Mouse (Mus musculus): Measurements from ENCODE around the gene Prx.

Prx gene

DNA sequence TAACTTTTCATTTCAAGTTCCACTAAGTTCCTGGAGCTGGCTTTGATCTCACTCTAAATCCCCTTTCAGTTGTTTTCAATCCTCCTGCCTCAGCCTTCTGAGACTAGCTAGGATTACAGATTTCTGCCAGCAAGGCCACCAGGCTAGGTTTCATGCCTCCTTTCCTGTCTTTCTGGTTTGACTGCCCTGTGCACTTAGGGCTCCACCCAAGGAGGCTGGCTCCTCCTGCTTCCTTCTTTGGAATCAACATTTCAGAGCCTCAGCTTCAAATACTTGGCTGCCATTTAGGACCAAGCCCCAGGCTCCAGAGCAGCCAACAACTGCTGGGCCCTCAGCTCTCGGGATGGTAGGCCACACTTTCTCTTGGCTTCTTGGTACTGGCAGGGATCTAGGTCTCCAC is 21.5 kb downstream of the Prx start:
- no peak for DNase-seq (ENCODE audit: extremely low read depth, low read depth)

DNA sequence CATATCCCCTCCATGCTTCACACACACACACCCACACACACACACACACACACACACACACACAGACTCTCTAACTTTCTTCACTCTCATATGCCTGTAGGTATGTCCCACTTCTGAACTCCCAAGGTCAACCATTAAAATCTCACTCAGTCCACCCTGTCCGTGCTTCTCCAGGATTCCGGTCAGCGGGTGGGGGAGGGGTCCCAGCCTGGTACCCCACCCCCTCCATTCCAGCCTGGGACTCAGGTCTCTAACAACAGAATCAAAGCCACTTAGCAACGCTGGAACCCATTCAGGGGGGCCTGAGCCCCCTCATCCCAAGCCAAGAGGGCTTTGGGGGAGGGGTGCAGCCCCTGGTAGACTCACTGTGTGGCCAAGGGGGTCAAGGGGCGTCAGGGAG is 23.8 kb downstream of the Prx start, which contains the start of gene Hipk4:
TSS of gene Hipk4 (plus strand) at position 301 of the 400 bp plus-strand sequence.
- DNase-seq (ENCODE audit: extremely low read depth, low read depth): no peak

DNA sequence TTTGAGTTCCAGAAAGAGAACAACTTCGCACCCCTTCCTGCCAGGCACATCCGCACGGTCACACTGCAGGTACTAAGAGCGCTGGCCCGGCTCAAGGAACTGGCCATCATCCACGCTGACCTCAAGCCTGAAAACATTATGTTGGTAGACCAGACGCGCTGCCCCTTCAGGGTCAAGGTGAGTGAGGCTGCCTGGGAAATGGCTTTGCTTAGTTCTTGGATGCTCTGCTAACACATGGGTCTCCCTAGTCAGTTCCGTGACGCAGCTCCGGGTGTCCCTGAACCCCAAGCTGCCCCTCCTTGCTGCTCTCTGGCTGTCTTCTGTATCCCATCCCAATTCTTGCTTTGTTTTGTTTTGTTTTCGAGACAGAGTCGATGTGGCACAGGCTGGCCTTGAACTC is 24.7 kb downstream of the Prx start:
- no peak for DNase-seq (ENCODE audit: extremely low read depth, low read depth)

DNA sequence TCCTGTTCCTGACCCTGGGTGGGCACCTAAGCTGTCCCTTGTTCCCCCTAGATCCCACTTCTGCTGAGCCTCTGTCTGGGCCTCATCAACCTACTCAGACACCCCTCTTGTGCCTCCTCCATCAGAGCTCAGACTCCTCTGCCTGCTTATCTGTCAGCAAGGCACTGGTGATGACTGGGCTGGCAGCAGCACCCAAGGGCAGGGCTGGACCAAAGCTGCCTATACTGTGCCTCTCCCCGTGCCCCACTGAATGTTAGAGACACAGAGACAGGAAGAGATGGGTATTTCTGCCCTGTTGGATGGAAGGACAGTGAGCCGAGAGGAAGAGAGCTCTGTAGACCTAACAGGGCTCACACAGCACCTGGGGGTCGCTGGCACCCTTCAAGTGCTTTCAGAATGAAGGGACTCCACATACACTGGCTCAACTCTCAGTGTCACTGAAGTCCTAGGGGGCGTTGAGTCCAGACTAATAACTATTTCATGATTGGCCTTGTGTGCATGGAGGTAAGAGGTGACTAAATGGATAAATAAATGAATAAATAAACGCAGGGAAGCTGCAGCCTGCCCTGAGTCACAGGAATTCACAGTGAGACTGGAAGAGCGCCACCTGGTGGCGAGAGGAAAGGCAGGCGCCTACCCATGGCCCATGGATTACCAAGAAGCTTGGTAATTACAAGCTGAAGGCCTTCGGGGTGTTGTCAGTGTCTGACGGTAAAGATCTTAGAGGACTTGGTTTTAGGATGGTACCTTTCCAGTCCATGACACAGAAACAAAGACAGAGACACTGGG is 27.1 kb downstream of the Prx start:
- DNase-seq (ENCODE audit: extremely low read depth, low read depth): peak; percentile 60

DNA sequence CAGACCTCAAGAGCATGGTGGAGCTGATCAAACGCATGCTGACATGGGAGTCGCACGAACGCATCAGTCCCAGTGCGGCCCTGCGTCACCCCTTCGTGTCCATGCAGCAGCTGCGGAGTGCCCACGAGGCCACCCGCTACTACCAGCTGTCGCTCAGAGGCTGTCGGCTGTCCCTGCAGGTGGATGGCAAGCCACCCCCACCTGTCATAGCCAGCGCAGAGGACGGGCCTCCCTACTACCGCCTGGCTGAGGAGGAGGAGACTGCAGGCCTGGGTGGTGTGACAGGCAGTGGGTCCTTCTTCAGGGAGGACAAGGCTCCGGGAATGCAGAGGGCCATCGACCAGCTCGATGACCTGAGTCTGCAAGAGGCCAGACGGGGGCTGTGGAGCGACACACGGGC is 29.9 kb downstream of the Prx start:
- DNase-seq (ENCODE audit: extremely low read depth, low read depth): no peak

DNA sequence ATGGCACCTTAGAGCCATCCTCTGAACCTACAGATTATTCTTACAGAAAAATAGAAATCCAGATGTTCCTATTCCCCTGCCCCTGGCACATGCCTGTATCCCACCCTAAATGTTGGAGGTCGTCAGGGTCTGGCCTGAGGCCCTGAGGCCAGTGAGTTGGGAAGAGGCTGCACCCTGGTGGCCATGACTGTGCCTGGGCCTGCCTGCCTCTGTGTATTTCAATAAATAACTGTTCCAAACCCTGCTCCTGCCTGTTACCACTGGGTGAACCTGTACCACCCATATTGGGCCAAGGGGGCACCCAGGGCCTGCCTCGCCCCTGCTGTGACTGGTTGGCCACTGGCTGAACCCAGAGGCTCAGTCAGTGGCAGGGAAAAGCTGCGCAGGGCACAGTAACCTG is 31.8 kb downstream of the Prx start:
- DNase-seq (ENCODE audit: extremely low read depth, low read depth): no peak

DNA sequence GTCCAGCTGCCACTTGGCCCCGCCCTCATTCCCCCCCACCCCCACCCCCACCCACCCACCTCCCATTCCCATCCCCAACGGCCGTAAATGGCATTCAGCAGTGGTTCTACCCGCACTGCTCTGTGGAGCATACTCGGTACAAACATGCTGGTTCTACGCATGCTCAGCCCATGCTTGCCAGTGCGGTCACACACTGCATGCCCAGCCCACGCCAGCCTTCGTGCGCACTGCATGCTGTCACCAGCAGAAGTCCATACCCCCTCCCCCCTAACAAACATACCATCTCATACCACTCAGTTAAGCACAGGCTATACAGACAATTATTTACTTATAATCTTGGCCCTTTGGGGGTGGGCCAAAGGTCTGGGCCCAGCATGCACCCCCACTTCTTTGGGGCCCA is 32.6 kb downstream of the Prx start:
- no peak for DNase-seq (ENCODE audit: extremely low read depth, low read depth)

DNA sequence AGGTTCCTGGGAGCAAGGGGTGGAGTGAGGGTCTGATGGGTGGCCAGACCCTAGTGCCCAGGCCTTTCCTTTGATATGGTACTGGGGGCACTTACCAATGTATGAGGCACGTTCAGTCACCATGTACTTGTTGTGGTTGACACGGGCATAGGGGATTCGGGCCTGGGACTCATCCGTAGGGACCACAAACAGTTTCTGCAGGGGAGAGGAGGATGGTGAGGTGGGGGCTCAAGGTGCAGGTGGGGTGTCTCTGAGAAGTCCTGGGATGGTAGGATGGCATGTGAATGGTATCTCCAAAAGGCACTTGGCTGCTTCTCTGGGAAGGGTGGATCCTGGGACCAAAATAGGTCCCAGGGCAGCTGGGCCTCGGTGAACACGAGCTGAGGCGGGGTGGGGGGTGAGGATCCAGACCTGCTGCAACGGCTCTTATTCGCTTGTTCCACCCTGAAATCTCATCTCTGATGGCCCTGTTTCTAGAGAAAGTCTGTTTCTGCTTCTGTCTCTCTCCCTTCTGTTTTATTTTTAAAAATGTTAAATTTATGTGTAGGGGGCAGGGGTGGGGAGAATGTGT is 33.4 kb downstream of the Prx start:
- no peak for DNase-seq (ENCODE audit: extremely low read depth, low read depth)

DNA sequence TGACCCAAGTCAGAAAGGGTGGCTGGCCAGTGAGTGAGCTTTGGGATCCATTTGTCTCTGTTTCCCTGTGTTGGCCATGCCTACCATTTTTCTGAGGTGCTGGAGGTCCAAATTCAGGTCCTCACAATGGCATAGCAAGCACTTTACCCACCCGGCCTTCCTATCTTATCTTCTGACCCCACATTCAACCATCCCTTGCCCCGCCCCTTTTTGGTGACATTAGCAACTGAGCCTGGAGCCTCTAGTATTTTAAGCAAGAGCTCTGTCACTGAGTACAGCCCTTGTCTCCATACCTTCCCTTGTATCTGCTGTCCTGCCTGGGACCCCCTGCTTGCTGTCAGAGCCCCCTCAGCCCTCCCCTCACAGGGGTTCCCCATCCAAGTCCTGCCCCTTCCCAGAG is 36.3 kb downstream of the Prx start:
- no peak for DNase-seq (ENCODE audit: extremely low read depth, low read depth)

DNA sequence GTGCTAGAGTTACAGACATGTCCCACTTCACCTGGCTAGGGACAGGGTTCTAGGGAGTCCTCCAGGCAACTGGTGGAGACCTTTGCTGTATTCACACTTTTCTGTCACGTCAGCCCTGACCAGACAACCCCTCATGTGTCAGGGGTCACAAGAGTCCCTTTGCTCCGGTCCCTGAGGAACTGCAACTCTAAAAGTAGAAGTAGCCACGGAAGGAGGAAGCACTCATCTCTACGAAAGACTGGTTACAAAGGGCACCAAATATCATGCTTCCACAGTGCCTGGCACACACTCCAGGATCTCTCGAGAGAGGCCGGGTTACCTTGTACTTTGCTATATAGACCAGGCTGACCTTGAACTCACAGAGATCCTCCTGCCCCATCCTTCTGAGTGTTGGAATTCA is 37.5 kb downstream of the Prx start:
- DNase-seq (ENCODE audit: extremely low read depth, low read depth): no peak

DNA sequence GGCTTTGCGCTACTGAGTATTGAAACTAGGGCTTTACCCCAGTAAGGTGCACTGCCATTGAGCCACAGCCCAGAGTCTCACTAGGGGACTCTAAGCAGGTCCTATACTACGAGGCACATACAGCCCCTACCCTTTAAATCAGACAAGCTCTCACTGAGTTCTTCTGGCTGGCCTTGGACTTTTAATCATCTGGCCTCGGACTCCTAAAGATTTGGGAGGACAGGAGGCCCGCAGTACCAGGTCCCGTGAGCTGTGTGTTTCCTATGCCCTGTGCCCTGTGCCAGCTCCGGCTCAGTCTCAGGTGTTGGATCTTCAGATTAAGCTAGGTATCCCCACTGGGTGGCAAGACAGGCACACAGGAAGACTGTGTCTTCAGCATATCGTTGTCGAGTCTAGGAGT is 38.9 kb downstream of the Prx start:
- no peak for DNase-seq (ENCODE audit: extremely low read depth, low read depth)

DNA sequence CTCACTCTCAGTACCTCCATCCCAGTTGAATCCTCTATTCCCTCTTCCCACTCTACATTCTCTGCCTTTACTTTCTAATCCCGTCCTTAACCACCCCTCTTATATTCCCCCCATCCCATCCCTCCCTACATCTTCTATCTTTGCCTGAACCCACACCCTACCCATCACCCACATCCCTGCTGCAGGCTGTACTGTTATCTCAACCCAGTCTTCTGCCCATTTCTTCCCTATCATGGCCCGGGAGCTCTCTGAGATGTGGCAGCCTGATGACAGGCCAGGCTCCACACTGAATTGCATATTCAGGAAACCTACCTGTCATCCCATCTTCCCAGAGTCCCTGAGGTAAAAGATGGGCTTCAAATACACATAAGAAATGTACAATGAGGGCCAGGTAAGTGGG is 39.7 kb downstream of the Prx start:
- no peak for DNase-seq (ENCODE audit: extremely low read depth, low read depth)

DNA sequence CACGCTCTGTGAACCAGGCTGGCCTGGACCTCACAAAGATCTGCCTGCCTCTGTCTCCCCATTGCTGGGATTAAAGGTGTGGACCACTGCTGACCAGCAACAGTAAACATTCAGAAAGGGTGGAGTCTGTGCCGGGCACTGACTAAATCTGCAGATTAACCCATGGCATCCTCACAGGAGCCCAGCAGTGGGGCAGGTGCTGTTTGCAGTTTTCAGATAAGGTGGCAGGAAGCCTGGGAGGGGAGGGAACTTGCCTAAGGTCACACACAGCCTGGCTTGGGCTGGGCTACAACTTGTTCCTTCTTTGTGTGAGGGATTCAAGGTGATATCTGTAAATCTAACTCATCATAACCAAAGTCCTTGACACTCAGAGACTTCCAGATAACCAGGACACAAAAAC is 41.4 kb downstream of the Prx start:
- DNase-seq (ENCODE audit: extremely low read depth, low read depth): no peak

DNA sequence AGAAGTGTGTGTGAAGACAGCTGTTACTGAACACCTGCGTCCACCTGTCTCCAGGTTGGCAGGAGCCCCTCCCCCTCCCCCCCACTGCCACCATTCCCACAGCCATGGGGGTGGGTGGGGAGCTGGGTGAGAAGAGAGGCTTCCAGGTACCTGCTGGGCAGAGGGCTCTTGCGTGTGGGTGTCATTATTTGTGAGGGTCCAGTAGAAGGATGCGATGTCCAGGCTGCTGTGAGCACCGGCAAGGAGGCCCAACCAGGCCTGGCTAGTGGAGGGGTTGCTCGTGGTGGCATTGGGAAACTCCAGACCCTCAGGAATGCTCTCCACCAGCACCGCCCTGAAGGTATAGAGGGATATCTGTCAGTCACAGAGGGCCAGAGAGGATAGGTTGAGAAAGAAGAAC is 41.8 kb downstream of the Prx start:
- DNase-seq (ENCODE audit: extremely low read depth, low read depth): no peak

DNA sequence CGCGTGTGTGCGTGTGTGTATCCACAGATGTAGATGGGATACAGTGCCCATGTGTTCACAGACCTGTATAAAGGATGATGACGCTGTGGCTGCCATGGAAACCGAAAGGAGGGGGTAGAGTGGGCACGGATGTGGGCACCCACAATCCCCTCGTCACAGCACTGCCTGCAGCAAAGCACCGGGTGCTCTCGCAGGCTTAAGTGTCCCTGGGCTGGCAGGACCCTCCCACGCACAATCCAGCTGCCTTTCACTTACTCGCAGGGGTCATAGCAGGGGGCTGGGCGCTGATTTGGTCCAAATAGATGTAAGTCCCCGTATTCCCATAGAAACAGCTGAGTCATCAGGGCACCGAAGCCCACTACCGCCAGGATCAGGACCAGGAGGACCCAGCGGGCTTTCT is 42.3 kb downstream of the Prx start:
- DNase-seq (ENCODE audit: extremely low read depth, low read depth): no peak

DNA sequence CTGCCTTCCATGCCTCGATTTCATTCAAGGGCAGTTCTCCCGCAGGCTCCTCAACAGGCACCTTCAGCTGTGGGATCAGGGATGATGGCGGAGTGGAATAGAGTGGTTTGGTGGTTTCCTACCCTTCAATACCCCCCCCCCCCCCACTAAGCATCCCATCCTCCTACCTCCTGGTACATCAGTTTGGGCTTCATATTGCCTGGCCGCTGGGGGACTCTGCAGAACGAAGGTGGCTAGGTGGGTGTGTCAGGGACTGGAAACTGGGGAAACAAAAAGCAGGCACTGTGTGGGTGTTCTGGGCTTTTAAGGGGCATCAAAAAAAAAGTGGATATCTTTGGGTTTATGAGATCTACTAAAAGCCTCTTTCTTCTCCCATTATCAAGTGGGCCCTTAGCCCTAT is 42.8 kb downstream of the Prx start:
- DNase-seq (ENCODE audit: extremely low read depth, low read depth): no peak

DNA sequence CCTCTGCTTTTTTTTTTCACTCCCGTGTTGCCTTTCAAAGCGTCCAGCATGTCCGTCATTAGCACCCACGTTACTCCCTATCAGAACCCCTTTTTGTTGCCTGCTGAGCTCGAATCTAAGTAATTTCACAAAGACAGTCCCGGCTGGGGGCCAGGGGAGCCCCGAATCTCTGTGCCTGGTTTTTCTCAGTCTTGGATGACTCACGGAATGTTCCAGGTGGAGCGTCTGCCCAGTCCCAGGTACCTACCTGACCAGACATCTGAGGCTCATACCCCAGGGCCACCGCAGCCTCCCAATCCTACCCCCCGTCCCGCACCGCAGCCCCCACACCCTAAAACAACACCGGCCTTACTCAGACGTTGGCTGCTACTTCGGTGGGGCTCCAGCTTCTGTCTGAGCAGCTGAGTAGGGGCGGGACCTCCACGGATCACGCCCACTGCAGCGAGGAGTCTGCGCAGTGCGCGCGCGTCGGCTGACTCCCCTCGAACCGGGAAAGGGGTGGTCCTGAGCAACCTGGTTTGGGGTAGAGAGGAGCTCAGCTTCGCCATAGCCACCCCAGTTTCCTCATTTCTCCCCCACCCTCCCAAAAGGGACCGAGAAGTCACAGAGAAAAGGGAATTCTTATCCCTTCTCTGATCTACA is 43.4 kb downstream of the Prx start:
- DNase-seq (ENCODE audit: extremely low read depth, low read depth): peak; percentile 67

DNA sequence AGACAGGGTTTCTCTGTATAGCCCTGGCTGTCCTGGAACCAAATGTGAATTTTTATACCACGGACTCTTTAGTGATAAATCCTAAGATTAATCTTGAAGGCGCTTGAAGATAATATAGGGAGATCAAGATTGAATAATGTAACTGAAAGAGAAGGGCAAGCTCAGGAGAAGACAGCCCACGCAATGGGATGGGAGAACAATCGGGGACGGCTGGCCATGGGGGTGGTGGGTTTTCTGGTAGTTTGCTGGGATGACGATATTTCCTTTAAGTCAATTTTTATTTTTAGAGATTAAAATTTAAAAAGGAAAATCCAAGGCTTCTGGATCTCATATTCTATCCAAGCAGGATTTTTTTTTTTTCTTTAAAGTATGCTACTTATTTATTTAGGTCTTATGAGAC is 43.9 kb downstream of the Prx start:
- no peak for DNase-seq (ENCODE audit: extremely low read depth, low read depth)

DNA sequence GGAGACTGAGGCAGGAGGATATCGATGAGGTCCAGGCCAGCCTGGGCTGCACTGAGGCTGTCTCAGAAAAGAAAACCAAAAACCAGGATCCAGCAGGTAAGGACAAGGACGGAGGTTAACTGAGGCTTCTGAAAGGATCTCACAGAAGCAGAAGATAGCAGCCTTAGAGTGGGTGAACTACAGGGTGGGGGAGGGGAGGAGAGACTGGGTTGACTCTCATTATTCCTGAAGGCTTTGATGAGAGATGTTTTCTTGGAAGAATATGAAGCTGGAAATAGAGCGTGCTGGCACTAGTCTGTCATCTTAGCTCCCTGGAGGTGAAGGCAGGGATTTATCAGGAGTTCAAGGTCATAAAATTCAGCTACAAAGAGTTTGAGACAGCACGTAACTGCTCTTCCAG is 44.7 kb downstream of the Prx start:
- DNase-seq (ENCODE audit: extremely low read depth, low read depth): no peak

DNA sequence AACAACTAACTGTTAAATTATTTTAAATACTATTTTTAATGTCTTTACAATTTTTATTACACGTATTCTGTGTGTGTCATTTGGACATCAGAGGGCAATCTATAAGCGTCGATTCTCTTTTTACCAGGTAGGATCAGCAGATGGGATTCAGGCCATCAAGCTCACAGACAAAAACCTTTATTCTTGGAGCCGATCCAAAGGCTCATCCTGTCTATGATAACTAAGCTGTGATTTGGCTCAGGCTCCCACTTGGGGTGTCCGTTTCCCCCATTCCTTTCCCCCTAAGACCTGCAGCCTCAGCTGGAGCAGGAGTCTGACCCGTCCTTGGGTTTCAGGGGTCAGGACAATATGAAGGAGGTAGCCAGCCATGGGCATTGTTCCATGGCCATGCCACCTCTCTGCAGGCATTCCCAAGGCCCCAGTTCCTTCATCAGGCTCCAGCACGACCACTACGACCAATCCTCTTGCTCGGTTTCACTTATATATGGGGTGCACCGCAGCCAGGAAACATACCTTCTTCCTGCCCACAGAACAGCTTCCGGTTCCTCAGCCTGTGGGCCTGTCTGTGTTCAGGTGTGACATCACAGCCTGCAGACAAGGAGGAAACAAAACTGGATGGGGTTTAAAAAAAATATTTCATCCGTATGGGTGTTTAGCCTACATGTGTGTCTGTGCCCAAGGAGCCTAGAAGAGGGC is 45.7 kb downstream of the Prx start:
- no peak for DNase-seq (ENCODE audit: extremely low read depth, low read depth)

DNA sequence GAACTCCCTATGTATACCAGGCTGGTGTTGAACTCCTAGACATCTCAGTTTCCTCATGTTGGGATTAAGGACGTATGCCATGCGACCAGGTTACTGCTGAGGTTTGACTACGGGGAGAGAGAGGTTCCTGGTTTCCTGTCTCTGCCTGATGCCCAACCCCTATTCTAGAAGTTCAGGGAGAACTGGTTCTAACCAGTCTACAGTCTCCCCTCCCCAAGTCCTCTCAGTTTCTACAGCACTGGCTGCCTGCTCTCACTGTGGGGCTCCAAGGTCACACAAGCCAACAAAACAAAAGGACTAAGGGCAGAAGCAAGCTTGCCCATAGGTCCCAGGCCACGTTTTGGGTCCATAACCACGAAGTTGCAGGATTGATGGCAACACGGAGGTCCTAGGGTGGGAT is 50.5 kb downstream of the Prx start:
- no peak for DNase-seq (ENCODE audit: extremely low read depth, low read depth)

DNA sequence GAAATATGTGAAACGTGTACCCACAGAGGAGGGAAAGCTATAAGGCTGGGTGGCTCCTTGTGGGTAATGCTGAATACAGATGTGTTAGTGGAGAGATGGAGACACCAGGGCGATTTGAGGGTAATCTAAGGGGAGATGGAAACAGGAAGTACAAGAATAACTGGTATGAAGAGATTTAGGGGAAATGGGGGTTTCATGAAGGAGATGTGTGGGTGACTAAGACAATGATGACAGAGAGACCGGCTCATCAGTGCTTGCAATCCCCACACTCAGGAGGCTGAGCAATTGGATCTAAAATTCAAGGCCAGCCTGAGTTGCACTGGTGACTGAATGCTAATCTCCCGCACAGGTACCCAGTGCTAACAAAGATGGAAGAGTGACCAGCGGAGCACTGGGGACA is 52.9 kb downstream of the Prx start:
- no peak for DNase-seq (ENCODE audit: extremely low read depth, low read depth)
